16 mouse cellular contexts compared by ENCODE assay signal in genomic region chr16:21676791-21677190, GRCm38 (mm10). TPM values are rescaled to one million over a fixed set of nuclear protein-coding genes. Genes with fewer than 3 reads are reported as not detected.
A peak's percentile ranks its signal among the peaks of the same experiment; 100 is the strongest.
DNase-seq lines count a peak whose midpoint lies in the region; ATAC-seq lines count a peak whose summit lies in the region.
"Had no signal": no experiment of that assay in that cellular context is flagged by ENCODE, and none has a peak within 500 bp of the region (broad histone marks: within the 10 kb centered on the region; RNA-seq: fewer than 3 reads in every experiment).

No protein-coding gene starts in this region.

- peak; percentile 63 to 75 for DNase-seq in cerebellum, postnatal 10 days
- DNase-seq in cerebellum, adult 11 months: no peak
- no peak for DNase-seq in frontal cortex, postnatal 36 days (ENCODE audit: low spot score in 2 of 2)
- DNase-seq in brain, adult 2 months (ENCODE audit: low read depth, low spot score): peak; percentile 47
- peak; percentile 45 for DNase-seq in fat pad, adult 2 months (ENCODE audit: extremely low read depth, low read depth, low spot score)
- no peak for DNase-seq in adrenal gland, postnatal 25 days
- DNase-seq: adrenal gland, adult 2 months; adrenal gland, postnatal 10 days; adrenal gland, postnatal 36 days; cerebellum, adult 9-11 months; embryo, embryonic 11 days; forebrain, postnatal 0 days had no signal

- 0 out of 2 replicates have a peak, but pooled peaks have one; percentile 38 for ATAC-seq in frontal cortex, adult (ENCODE audit: low TSS enrichment)
- ATAC-seq: forebrain, embryonic 13.5 days; forebrain, embryonic 15.5 days; forebrain, postnatal 0 days had no signal

RNA-seq across cellular contexts. Expression of gene 2510009E07Rik, which starts 17.7 kb away (rescaled TPM):
- total RNA-seq in adrenal gland, postnatal 25 days (2021): 16.2 and 24.8 TPM in 2 replicates
- total RNA-seq: MEL had no signal

Comparison
In these comparisons a context has a peak if more than half of its experiments do, and no peak if none do; other contexts are left out.
1. DNase-seq: peak in cerebellum, postnatal 10 days (2 of 2), brain, adult 2 months (single experiment) and fat pad, adult 2 months (single experiment); none in cerebellum, adult 11 months (single experiment), frontal cortex, postnatal 36 days (0 of 2) and adrenal gland, postnatal 25 days (single experiment).